Mouse (Mus musculus) liver, postnatal 0 days (tissue): Measurements from ENCODE around the gene Nr3c2.

Source experiments
- CTCF ChIP-seq: sonication (generic); IDR thresholded peaks from 2 replicates; pipeline ENCODE4 v1.5.1; 2016; ENCODE audit warnings: antibody characterized with exemption, low read depth
- EP300 ChIP-seq: IDR thresholded peaks from 2 replicates; pipeline ENCODE4 v1.6.1; 2016; ENCODE audit warnings: antibody characterized with exemption, low read depth, mild to moderate bottlenecking

DNA sequence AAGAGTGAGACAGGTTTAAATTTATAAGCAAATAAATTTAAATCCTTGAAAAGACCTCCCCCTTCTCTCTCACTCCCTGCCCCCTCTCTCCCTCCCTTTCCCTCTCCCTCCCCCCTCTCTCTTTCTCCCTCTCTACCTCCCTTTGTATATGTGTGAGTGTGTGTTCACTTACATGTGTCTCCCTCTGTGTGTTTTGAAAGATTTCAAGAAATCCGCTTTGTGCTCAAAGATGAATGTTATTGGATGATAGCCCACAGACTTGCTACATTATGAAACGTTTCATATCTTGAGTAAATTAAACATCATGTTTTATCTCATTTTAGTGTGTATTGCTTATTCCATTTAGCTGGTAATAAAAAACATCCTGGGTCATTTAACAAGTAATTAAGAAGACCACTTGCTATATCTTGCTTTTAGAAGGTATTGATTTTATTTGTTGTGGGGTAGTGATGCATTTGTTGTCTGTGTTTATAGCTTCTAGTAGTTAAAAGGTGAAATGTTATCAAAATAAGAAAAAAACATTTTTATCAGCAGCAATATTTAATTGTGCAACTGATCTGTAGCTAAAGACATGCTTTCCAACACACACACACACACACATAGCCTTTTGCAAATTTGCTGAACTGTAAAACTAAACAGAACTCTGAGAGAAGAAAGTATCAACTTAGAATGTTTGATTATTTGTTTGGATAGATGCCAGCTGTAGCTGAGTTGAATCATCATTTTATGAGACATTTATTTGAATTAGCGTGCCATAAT lies 134.6 kb downstream of the Nr3c2 start:
- TF ChIP-seq CTCF: no peak
- no peak for TF ChIP-seq EP300
